Mouse (Mus musculus): ENCODE measurements at regions not wholly inside any gene's neighbourhood (a gene's known extent, or its start where the extent isn't known, plus 50 kb on each side); places are given as distances from the start of the nearest gene placed in this dataset. TPM values are rescaled to one million over a fixed set of nuclear protein-coding genes. Genes with fewer than 3 reads are reported as not detected.

GRCm38 (mm10) chr1:136788979-136789513 is 164.3 kb downstream of the Zfp281 start:
- H3K36me3 ChIP-seq = no peaks in the 10 kb centered on the region
- peak overlapping the region; percentile 38 for H3K4me2 ChIP-seq
- H3K9ac ChIP-seq (replicated peaks) = no peak overlapping the region
- ATAC-seq (ENCODE audit: low FRiP score) = no peak
- 62% methylated on average over 30 of the region's 30 CpGs for WGBS
- no peaks in the 10 kb centered on the region for H3K27me3 ChIP-seq (replicated peaks)
- H3K27ac ChIP-seq (replicated peaks) = no peak overlapping the region
- no peak overlapping the region for H3K4me3 ChIP-seq (replicated peaks)
- H3K9me3 ChIP-seq (replicated peaks) = no peaks in the 10 kb centered on the region
- no peaks in the 10 kb centered on the region for H3K4me1 ChIP-seq

DNA sequence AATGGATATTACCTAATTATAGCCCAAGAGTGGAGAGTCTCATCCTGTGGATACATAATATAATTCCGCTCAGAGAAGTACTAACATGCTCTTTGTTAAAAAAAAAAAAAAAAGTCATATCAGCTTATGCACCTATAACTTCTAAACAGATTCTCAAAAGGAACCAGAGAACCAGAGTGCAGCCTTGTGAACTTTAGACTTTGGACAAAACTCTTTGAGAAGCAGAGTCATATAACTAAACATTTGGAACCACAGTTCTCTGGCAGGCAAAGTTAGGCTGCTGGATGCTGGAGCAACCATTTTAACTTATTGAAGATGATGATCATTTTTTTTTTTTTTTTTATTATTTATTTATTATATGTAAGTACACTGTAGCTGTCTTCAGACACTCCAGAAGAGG is 166.9 kb downstream of the Zfp281 start:
- H3K4me3 ChIP-seq (replicated peaks) = no peak overlapping the region
- ATAC-seq (ENCODE audit: low FRiP score) = no peak
- no peak overlapping the region for H3K4me2 ChIP-seq
- no peaks in the 10 kb centered on the region for H3K27me3 ChIP-seq (replicated peaks)
- WGBS = 70% methylated on average over 1 of the region's 1 CpGs
- H3K36me3 ChIP-seq = no peaks in the 10 kb centered on the region
- H3K9me3 ChIP-seq (replicated peaks) = no peaks in the 10 kb centered on the region
- no peak overlapping the region for H3K27ac ChIP-seq (replicated peaks)
- no peaks in the 10 kb centered on the region for H3K4me1 ChIP-seq
- no peak overlapping the region for H3K9ac ChIP-seq (replicated peaks)

Small RNAs in the stretch of these regions (microRNA-seq; reads per million reads assigned to microRNA genes)
- not detected for gene Gm22132

Data from neural tube, embryonic 15.5 days (tissue).